In the genomic region with DNA sequence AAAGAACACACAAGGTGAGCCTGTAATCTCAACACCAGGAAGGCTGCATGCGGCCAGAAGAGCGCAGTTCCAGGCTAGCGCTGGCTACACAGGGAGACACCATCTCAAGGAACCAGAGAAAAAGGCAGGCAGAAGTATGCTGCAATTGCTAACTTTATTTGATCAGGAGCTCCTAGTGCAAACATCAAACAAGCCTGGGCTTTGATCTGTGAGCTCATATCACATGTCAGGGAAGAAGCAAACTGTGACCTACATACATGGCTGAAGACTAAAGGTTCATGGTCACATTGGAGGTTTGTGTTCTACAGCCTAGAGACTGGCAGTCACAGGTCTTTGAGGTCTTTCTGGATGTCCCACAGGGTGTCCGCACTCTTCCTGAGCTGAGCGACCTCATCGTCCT, we compare ENCODE assay signal across 18 mouse cellular contexts. TPM values are rescaled to one million over a fixed set of nuclear protein-coding genes. Genes with fewer than 3 reads are reported as not detected.
"Had no signal": no experiment of that assay in that cellular context is flagged by ENCODE, and none has a peak within 500 bp of the region (broad histone marks: within the 10 kb centered on the region; RNA-seq: fewer than 3 reads in every experiment).

No protein-coding gene starts in this region.

RNA-seq across cellular contexts. Expression of gene Gys2, which starts 17.2 kb away (rescaled TPM):
- total RNA-seq: gastrocnemius, adult 2 months; gastrocnemius, postnatal 25 days; granulocyte monocyte progenitor cell, adult 5-6 weeks; heart, adult 8-10 months; heart, postnatal 4 days; left cerebral cortex, adult 18-20 months; left cerebral cortex, adult 8-10 months; left cerebral cortex, postnatal 10 days; left cerebral cortex, postnatal 25 days; left cerebral cortex, postnatal 4 days had no signal
- polyA plus RNA-seq: forebrain, embryonic 16.5 days; heart, embryonic 14.5 days; hindbrain, embryonic 12.5 days; inflammation-experienced regulatory T-cells, adult 6 months; intestine, postnatal 0 days; kidney, postnatal 0 days; limb, embryonic 11.5 days; limb, embryonic 13.5 days had no signal
